Mouse (Mus musculus): ENCODE measurements around the gene Nlrp4c. TPM values are rescaled to one million over a fixed set of nuclear protein-coding genes. Genes with fewer than 3 reads are reported as not detected.

The Nlrp4c gene
- polyA plus RNA-seq, 1 experiment = not detected

DNA sequence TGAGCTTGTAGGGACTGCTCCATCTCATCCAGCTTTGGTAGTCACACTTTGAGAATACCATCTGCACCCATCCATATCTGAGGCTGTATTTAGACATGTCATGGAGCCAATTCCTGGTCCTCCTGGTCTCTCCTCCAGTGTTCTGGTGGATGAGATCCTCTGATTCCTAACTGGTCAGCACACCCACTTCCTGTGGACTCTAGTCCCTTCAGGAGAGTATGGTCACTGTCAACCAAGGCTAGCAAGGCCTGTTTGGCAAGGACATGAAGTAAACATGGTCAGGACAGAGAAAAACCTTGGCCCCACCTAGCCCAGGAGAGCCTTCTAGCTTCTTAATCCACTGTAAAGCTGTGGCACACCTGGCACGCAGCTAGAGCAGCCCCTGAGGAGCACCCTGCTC, 106.3 kb downstream of the Nlrp4c start:
- no peak for DNase-seq

DNA sequence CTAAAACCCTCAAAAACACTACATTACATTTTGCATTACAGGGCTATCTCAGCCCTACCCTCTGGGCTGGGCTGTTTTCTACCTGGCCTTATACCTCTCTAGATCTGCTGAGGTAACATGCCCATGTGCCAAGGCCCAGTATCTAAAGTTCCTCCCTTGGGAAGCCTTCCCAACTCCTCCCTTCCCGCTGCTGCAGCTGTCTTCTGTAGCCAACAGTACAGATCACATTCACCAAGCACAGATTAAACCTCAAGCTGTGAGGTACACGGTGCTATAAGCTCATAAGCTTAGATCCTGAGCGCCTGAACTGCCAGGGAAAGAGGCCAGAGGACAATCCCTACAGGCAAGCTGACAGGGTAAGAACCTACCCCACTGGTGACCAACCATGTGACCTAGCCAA, 107.1 kb downstream of the Nlrp4c start:
- TF ChIP-seq CTCF (IDR thresholded peaks at IDR 0.05; ENCODE audit: borderline replicate concordance, insufficient read depth, low read depth, low read length) = no peak
- Histone ChIP-seq H3K27me3 (ENCODE audit: control insufficient read depth, insufficient read depth, low read length) (no peaks in the 10 kb centered on the region), H3K4me3 (replicated peaks; ENCODE audit: insufficient read depth, low read depth, low read length) (no peak overlapping the region), H3K27ac (ENCODE audit: insufficient read depth, low read length) (no peak overlapping the region), H3K4me1 (ENCODE audit: control insufficient read depth, insufficient read depth, low read length) (peaks cover 42% of the 10 kb centered on the region)
- 8% methylated on average over 3 of the region's 3 CpGs for WGBS
- no peak for DNase-seq

More for the DNA sequence above, 106.3 kb downstream of the Nlrp4c start:
- 21% methylated on average over 1 of the region's 1 CpGs for WGBS
- Histone ChIP-seq H3K4me1 (ENCODE audit: control insufficient read depth, insufficient read depth, low read length) (peaks cover 45% of the 10 kb centered on the region), H3K4me3 (replicated peaks; ENCODE audit: insufficient read depth, low read depth, low read length) (no peak overlapping the region), H3K27ac (ENCODE audit: insufficient read depth, low read length) (peak overlapping the region; percentile 38; the same call in 1 of the 2 replicates), H3K27me3 (ENCODE audit: control insufficient read depth, insufficient read depth, low read length) (no peaks in the 10 kb centered on the region)
- TF ChIP-seq POLR2A (IDR thresholded peaks at IDR 0.05; ENCODE audit: borderline replicate concordance, insufficient read depth, low read length) = no peak

DNA sequence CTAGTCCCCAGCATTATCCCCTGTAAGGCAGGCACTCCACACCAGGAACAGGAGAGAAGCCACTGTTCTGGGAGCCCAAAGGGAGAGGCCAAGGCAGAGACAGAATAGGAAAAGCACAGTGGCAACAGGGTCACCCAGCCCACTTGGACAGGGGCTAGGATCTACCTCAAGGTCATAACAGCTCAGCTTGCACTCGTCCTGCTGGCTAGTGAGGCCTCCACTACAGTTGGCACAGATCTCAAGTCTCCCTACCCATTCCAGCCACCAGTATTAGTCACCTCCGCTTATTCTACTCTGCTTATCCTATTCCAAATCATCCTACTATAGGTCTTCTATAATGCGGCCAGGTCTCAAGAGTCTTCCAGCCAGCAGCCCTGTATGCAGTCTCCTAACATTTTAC, 108.2 kb downstream of the Nlrp4c start:
- no peak overlapping the region for H3K4me3 ChIP-seq (replicated peaks; ENCODE audit: insufficient read depth, low read depth, low read length)
- peak overlapping the region; percentile 34; the same call in 1 of the 2 replicates for H3K27ac ChIP-seq (ENCODE audit: insufficient read depth, low read length)
- TF ChIP-seq POLR2A (IDR thresholded peaks at IDR 0.05; ENCODE audit: borderline replicate concordance, insufficient read depth, low read length) (no peak), CTCF (IDR thresholded peaks at IDR 0.05; ENCODE audit: borderline replicate concordance, insufficient read depth, low read depth, low read length) (no peak)
- WGBS = 36% methylated on average over 3 of the region's 3 CpGs
- H3K4me1 ChIP-seq (ENCODE audit: control insufficient read depth, insufficient read depth, low read length) = peaks cover 35% of the 10 kb centered on the region
- no peaks in the 10 kb centered on the region for H3K27me3 ChIP-seq (ENCODE audit: control insufficient read depth, insufficient read depth, low read length)
- no peak for DNase-seq

DNA sequence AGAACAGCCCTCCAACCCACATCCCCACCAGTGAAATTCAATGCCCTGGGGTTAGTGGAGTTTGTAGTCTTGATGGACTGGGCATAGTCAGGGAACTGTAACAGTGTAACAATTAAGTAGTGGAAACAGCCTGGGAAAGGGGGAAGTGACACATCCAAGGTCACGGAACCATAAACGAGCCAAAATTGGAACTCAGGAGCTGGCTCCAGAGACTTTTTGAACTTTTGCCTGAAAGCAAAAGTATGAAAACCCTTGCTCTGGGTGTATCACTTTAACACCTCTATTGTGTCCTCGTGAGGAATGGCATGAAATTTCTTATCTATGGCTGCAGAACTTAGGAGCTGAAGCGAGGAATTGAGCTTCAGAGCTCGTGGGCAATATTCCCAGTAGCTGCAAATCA, 109.2 kb downstream of the Nlrp4c start:
- peaks cover 28% of the 10 kb centered on the region for H3K4me1 ChIP-seq (ENCODE audit: control insufficient read depth, insufficient read depth, low read length)
- no peaks in the 10 kb centered on the region for H3K27me3 ChIP-seq (ENCODE audit: control insufficient read depth, insufficient read depth, low read length)
- H3K4me3 ChIP-seq (replicated peaks; ENCODE audit: insufficient read depth, low read depth, low read length) = peak overlapping the region; percentile 87
- no peak for TF ChIP-seq CTCF (IDR thresholded peaks at IDR 0.05; ENCODE audit: borderline replicate concordance, insufficient read depth, low read depth, low read length)
- TF ChIP-seq POLR2A (IDR thresholded peaks at IDR 0.05; ENCODE audit: borderline replicate concordance, insufficient read depth, low read length) = no peak
- no peak overlapping the region for H3K27ac ChIP-seq (ENCODE audit: insufficient read depth, low read length)
- WGBS = 46% methylated on average over 5 of the region's 5 CpGs
- no peak for DNase-seq

Other genes with a start within 250 kb of the Nlrp4c start
- gene Vmn1r63, start 239.7 kb upstream of the Nlrp4c start, polyA plus RNA-seq (2012; rRNA removed) = not detected in 2 replicates
- gene Vmn1r64, start 160.6 kb upstream of the Nlrp4c start, polyA plus RNA-seq (2012; rRNA removed) = not detected in 2 replicates
- gene Vmn1r65, start 34.2 kb upstream of the Nlrp4c start, polyA plus RNA-seq (2012; rRNA removed) = not detected in 2 replicates
- gene Zfp787, start 110.8 kb downstream of the Nlrp4c start, polyA plus RNA-seq (2012; rRNA removed) = 45.2 and 45.9 TPM in 2 replicates
- gene Zfp444, start 127.1 kb downstream of the Nlrp4c start, polyA plus RNA-seq (2012; rRNA removed) = 52.0 and 52.2 TPM in 2 replicates
- gene Galp, start 151.9 kb downstream of the Nlrp4c start, polyA plus RNA-seq (2012; rRNA removed) = not detected in 2 replicates
- not detected in 2 replicates for gene Zscan5b, start 177.1 kb downstream of the Nlrp4c start, polyA plus RNA-seq (2012; rRNA removed)
- not detected in 2 replicates for gene Epp13, start 207.5 kb downstream of the Nlrp4c start, polyA plus RNA-seq (2012; rRNA removed)
- 7.9 and 8.8 TPM in 2 replicates for gene Zfp667, start 241.4 kb downstream of the Nlrp4c start, polyA plus RNA-seq (2012; rRNA removed)